Mouse (Mus musculus): ENCODE data around the gene Skap1.
"Not testable (repeated sequence)": the region's sequence is repeated elsewhere in the genome, so short reads cannot be mapped to it uniquely, and the experiment has no call there.

- not testable (repeated sequence) for TF ChIP-seq CTCF (conservative IDR thresholded peaks at IDR 0.05; ENCODE audit: low read length); POU5F1 (IDR thresholded peaks at IDR 0.05; ENCODE audit: borderline replicate concordance, low read length); NANOG (IDR thresholded peaks at IDR 0.05; ENCODE audit: borderline replicate concordance, low read length)
Observed at GRCm38 (mm10) chr11:96715168-96715567, 250.8 kb downstream of the Skap1 start.

All from E14TG2a.4 (cell line).